Mouse (Mus musculus) hindbrain, embryonic 15.5 days (tissue): ENCODE measurements around the gene Eya3. TPM values are rescaled to one million over a fixed set of nuclear protein-coding genes. Genes with fewer than 3 reads are reported as not detected.

Source experiments
- ATAC-seq: fragments of 200-750 bp; cut with Nextera tagmentation; 2 replicates; pipeline ENCODE4 v1.8.0; 2017; ENCODE audit warnings: low read depth, moderate number of reproducible peaks, moderate TSS enrichment; ENCODE audit not compliant: low FRiP score
- H3K27ac ChIP-seq: fragments of 300-500 bp; sonication (generic); replicated peaks from 2 replicates; pipeline ENCODE4 v1.5.1; 2015; ENCODE audit warnings: mild to moderate bottlenecking, inconsistent platforms
- H3K27me3 ChIP-seq: fragments of 300-500 bp; sonication (generic); 2 replicates; pipeline ENCODE4 v1.6.1; 2015; ENCODE audit warnings: control low read depth, inconsistent platforms
- H3K36me3 ChIP-seq: fragments of 300-500 bp; sonication (generic); 2 replicates; pipeline ENCODE4 v1.6.1; 2015; ENCODE audit warnings: control low read depth, inconsistent platforms
- H3K4me1 ChIP-seq: fragments of 300-500 bp; sonication (generic); replicated peaks from 2 replicates; pipeline ENCODE4 v1.6.1; 2015; ENCODE audit warnings: control low read depth, inconsistent platforms
- H3K4me2 ChIP-seq: fragments of 300-500 bp; sonication (generic); 2 replicates; pipeline ENCODE4 v1.6.1; 2015; ENCODE audit warnings: moderate library complexity, mild to moderate bottlenecking, inconsistent platforms
- H3K4me3 ChIP-seq: fragments of 300-500 bp; sonication (generic); 2 replicates; pipeline ENCODE4 v1.5.1; 2015; ENCODE audit warnings: mild to moderate bottlenecking, inconsistent platforms
- H3K9ac ChIP-seq: fragments of 300-500 bp; sonication (generic); 2 replicates; pipeline ENCODE4 v1.6.1; 2015; ENCODE audit warnings: inconsistent platforms
- H3K9me3 ChIP-seq: fragments of 300-500 bp; sonication (generic); 2 replicates; pipeline ENCODE4 v1.6.1; 2016; ENCODE audit warnings: control low read depth, inconsistent platforms
- WGBS: fragments of 180-500 bp; shearing (Covaris S2); methylation state at CpG from one replicate; pipeline ENCODE4 v1.1.7; 2015; 5-methylcytosine and 5-hydroxymethylcytosine counted together
- polyA plus RNA-seq: library from polyadenylated mRNA; unstranded; fragments of >200 nt; fragmentation: Nextera tagmentation; extraction: Ambion mirVana; gene quantifications from 2 replicates; pipeline ENCODE4 v1.2.1, GENCODE M21; 2015

Eya3 gene
- polyA plus RNA-seq, 1 experiment from 2014 or later: 13.4 TPM

- Histone ChIP-seq H3K4me3 (no peak overlapping the region), H3K27ac (no peak overlapping the region), H3K4me1 (peaks cover 14% of the 10 kb centered on the region), H3K9me3 (no peaks in the 10 kb centered on the region), H3K4me2 (no peak overlapping the region), H3K27me3 (no peaks in the 10 kb centered on the region), H3K36me3 (peaks cover 36% of the 10 kb centered on the region), H3K9ac (no peak overlapping the region)
- ATAC-seq: no peak
- 90% methylated on average over 9 of the region's 9 CpGs for WGBS
These were observed 133.0 kb downstream of the Eya3 start for GRCm38 (mm10) chr4:132771776-132772175.

Other genes with a start within 250 kb of the Eya3 start
- gene Phactr4, start 216.5 kb upstream of the Eya3 start, polyA plus RNA-seq: 8.0 and 8.1 TPM in 2 replicates
- 14.6 and 16.1 TPM in 2 replicates for gene Med18, start 175.1 kb upstream of the Eya3 start, polyA plus RNA-seq
- 11.1 and 11.5 TPM in 2 replicates for gene Sesn2, start 128.5 kb upstream of the Eya3 start, polyA plus RNA-seq
- 1,320 and 1,434 TPM in 2 replicates for gene Atpif1, start 105.3 kb upstream of the Eya3 start, polyA plus RNA-seq
- gene Dnajc8, start 103.4 kb upstream of the Eya3 start, polyA plus RNA-seq: 133 and 135 TPM in 2 replicates
- gene Ptafr, start 74.9 kb upstream of the Eya3 start, polyA plus RNA-seq: 0.93 and 1.2 TPM in 2 replicates
- 4.9 and 5.4 TPM in 2 replicates for gene Xkr8, start 93.6 kb downstream of the Eya3 start, polyA plus RNA-seq
- gene Smpdl3b, start 118.3 kb downstream of the Eya3 start, polyA plus RNA-seq: 0.54 and 0.71 TPM in 2 replicates
- gene Rpa2, start 129.3 kb downstream of the Eya3 start, polyA plus RNA-seq: 41.5 and 43.6 TPM in 2 replicates
- gene Themis2, start 157.4 kb downstream of the Eya3 start, polyA plus RNA-seq: 0.41 and 1.1 TPM in 2 replicates
- gene Ppp1r8, start 204.2 kb downstream of the Eya3 start, polyA plus RNA-seq: 49.6 and 53.0 TPM in 2 replicates
- 133 and 145 TPM in 2 replicates for gene Stx12, start 245.5 kb downstream of the Eya3 start, polyA plus RNA-seq